Mouse (Mus musculus) stomach, embryonic 15.5 days (tissue): ENCODE measurements around the gene Medag. TPM values are rescaled to one million over a fixed set of nuclear protein-coding genes. Genes with fewer than 3 reads are reported as not detected.

Source experiments
- ATAC-seq: fragments of 200-750 bp; cut with Nextera tagmentation; 2 replicates; pipeline ENCODE4 v1.8.0; 2017; ENCODE audit warnings: low read depth, moderate number of reproducible peaks, moderate TSS enrichment; ENCODE audit not compliant: insufficient read depth, low FRiP score
- H3K27ac ChIP-seq: fragments of 300-500 bp; sonication (generic); 2 replicates; pipeline ENCODE4 v1.5.1; 2015; ENCODE audit warnings: mild to moderate bottlenecking, inconsistent platforms
- H3K27me3 ChIP-seq: fragments of 300-500 bp; sonication (generic); replicated peaks from 2 replicates; pipeline ENCODE4 v1.6.1; 2015; ENCODE audit warnings: inconsistent platforms
- H3K36me3 ChIP-seq: fragments of 300-500 bp; sonication (generic); 2 replicates; pipeline ENCODE4 v1.6.1; 2015; ENCODE audit warnings: inconsistent platforms
- H3K4me1 ChIP-seq: fragments of 300-500 bp; sonication (generic); 2 replicates; pipeline ENCODE4 v1.6.1; 2015; ENCODE audit warnings: inconsistent platforms
- H3K4me2 ChIP-seq: fragments of 300-500 bp; sonication (generic); 2 replicates; pipeline ENCODE4 v1.6.1; 2015; ENCODE audit warnings: mild to moderate bottlenecking, inconsistent platforms
- H3K4me3 ChIP-seq: fragments of 300-500 bp; sonication (generic); replicated peaks from 2 replicates; pipeline ENCODE4 v1.5.1; 2015; ENCODE audit warnings: inconsistent platforms
- H3K9ac ChIP-seq: fragments of 300-500 bp; sonication (generic); 2 replicates; pipeline ENCODE4 v1.6.1; 2015; ENCODE audit warnings: inconsistent platforms
- H3K9me3 ChIP-seq: fragments of 300-500 bp; sonication (generic); 2 replicates; pipeline ENCODE4 v1.6.1; 2016; ENCODE audit warnings: inconsistent platforms
- WGBS: fragments of 180-500 bp; shearing (Covaris S2); methylation state at CpG from one replicate; pipeline ENCODE4 v1.1.7; 2015; 5-methylcytosine and 5-hydroxymethylcytosine counted together
- polyA plus RNA-seq: library from polyadenylated mRNA; unstranded; fragments of >200 nt; fragmentation: Nextera tagmentation; extraction: Ambion mirVana; gene quantifications from 2 replicates; pipeline ENCODE4 v1.2.1, GENCODE M21; 2015

Gene Medag
- polyA plus RNA-seq, 1 experiment from 2014 or later: 2.8 TPM

- WGBS: 38% methylated on average over 11 of the region's 11 CpGs
- H3K4me1 ChIP-seq: peaks cover 13% of the 10 kb centered on the region
- 0 out of 2 replicates have a peak, but pooled peaks cover 8% of the 10 kb centered on the region for H3K27me3 ChIP-seq
- H3K9me3 ChIP-seq: no peaks in the 10 kb centered on the region
- H3K27ac ChIP-seq: no peak overlapping the region
- H3K4me3 ChIP-seq: peak overlapping the region; percentile 39
- H3K36me3 ChIP-seq: no peaks in the 10 kb centered on the region
- H3K9ac ChIP-seq: peak overlapping the region; percentile 37; the same call in 1 of the 2 replicates
- H3K4me2 ChIP-seq: peak overlapping the region; percentile 74
- no peak for ATAC-seq
Measured at GRCm38 (mm10) chr5:149412194-149412575, 636 bp downstream of the Medag start.

DNA sequence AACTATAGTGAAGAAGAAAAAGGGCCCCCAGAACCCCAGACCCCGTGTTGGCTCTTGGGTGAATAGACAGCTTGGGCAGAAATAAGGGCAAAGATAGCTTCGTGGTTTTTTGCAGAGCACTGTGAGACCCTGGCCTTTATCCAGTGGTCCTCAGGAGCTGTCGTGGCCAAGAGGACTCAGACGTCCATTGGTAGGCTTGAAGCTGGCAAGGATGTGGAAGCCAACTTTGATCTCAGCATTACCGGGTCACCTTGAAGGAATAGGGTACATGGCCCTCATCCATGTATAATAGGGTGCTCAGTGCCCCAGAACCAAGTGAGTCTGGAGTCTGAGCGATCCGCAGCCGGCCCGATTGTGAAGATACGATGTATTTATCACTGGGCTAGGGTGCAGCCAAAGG lies 1.1 kb downstream of the Medag start:
- 84% methylated on average over 10 of the region's 10 CpGs for WGBS
- Histone ChIP-seq H3K36me3 (no peaks in the 10 kb centered on the region), H3K4me3 (peak overlapping the region; percentile 39; the same call in 1 of the 2 replicates), H3K4me2 (peak overlapping the region; percentile 74), H3K27me3 (0 out of 2 replicates have a peak, but pooled peaks cover 8% of the 10 kb centered on the region), H3K9ac (no peak overlapping the region), H3K9me3 (no peaks in the 10 kb centered on the region), H3K27ac (no peak overlapping the region), H3K4me1 (peaks cover 13% of the 10 kb centered on the region)
- ATAC-seq: no peak

GRCm38 (mm10) chr5:149414369-149415167 lies 3.0 kb downstream of the Medag start:
- Histone ChIP-seq H3K9ac (no peak overlapping the region), H3K27ac (no peak overlapping the region), H3K4me2 (no peak overlapping the region), H3K9me3 (no peaks in the 10 kb centered on the region), H3K4me1 (peaks cover 13% of the 10 kb centered on the region), H3K4me3 (no peak overlapping the region), H3K36me3 (no peaks in the 10 kb centered on the region), H3K27me3 (0 out of 2 replicates have a peak, but pooled peaks cover 8% of the 10 kb centered on the region)
- 61% methylated on average over 9 of the region's 9 CpGs for WGBS
- ATAC-seq: peak; percentile 51

- Histone ChIP-seq H3K9me3 (no peaks in the 10 kb centered on the region), H3K4me3 (no peak overlapping the region), H3K27me3 (no peaks in the 10 kb centered on the region), H3K27ac (no peak overlapping the region), H3K9ac (no peak overlapping the region), H3K4me1 (no peaks in the 10 kb centered on the region), H3K36me3 (no peaks in the 10 kb centered on the region), H3K4me2 (no peak overlapping the region)
- no peak for ATAC-seq
- 92% methylated on average over 4 of the region's 4 CpGs for WGBS
Measured at GRCm38 (mm10) chr5:149417381-149417780, 5.8 kb downstream of the Medag start.

- WGBS: 87% methylated on average over 3 of the region's 3 CpGs
- Histone ChIP-seq H3K4me1 (peaks cover 17% of the 10 kb centered on the region), H3K9ac (no peak overlapping the region), H3K27ac (no peak overlapping the region), H3K27me3 (no peaks in the 10 kb centered on the region), H3K4me2 (no peak overlapping the region), H3K36me3 (no peaks in the 10 kb centered on the region), H3K9me3 (no peaks in the 10 kb centered on the region), H3K4me3 (no peak overlapping the region)
- no peak for ATAC-seq
Measured at GRCm38 (mm10) chr5:149426525-149426924, 15.0 kb downstream of the Medag start.

- H3K36me3 ChIP-seq: no peaks in the 10 kb centered on the region
- peak overlapping the region; percentile 83; the same call in 1 of the 2 replicates for H3K27ac ChIP-seq
- 92% methylated on average over 8 of the region's 8 CpGs for WGBS
- H3K9ac ChIP-seq: no peak overlapping the region
- H3K27me3 ChIP-seq: no peaks in the 10 kb centered on the region
- no peak overlapping the region for H3K4me2 ChIP-seq
- H3K4me3 ChIP-seq: no peak overlapping the region
- peaks cover 17% of the 10 kb centered on the region for H3K4me1 ChIP-seq
- no peak for ATAC-seq
- no peaks in the 10 kb centered on the region for H3K9me3 ChIP-seq
Measured at GRCm38 (mm10) chr5:149427277-149428060, 15.9 kb downstream of the Medag start.

- no peaks in the 10 kb centered on the region for H3K9me3 ChIP-seq
Measured at GRCm38 (mm10) chr5:149428347-149428746, 16.8 kb downstream of the Medag start.

GRCm38 (mm10) chr5:149428810-149429255 lies 17.3 kb downstream of the Medag start:
- WGBS: 19% methylated on average over 2 of the region's 2 CpGs
- Histone ChIP-seq H3K4me3 (no peak overlapping the region), H3K4me1 (peaks cover 17% of the 10 kb centered on the region), H3K9ac (no peak overlapping the region), H3K4me2 (no peak overlapping the region), H3K27me3 (no peaks in the 10 kb centered on the region), H3K27ac (peak overlapping the region; percentile 83), H3K9me3 (no peaks in the 10 kb centered on the region), H3K36me3 (no peaks in the 10 kb centered on the region)
- peak; percentile 47 for ATAC-seq

More at GRCm38 (mm10) chr5:149428347-149428746, 16.8 kb downstream of the Medag start:
- Histone ChIP-seq H3K27ac (peak overlapping the region; percentile 83), H3K4me1 (peaks cover 17% of the 10 kb centered on the region), H3K4me3 (peak overlapping the region; percentile 8; the same call in 1 of the 2 replicates), H3K9ac (0 out of 2 replicates have a peak overlapping the region, but pooled peaks have one; percentile 23), H3K4me2 (no peak overlapping the region), H3K36me3 (no peaks in the 10 kb centered on the region), H3K27me3 (no peaks in the 10 kb centered on the region)
- 8% methylated on average over 6 of the region's 6 CpGs for WGBS
- peak; percentile 54; the same call in 1 of the 2 replicates for ATAC-seq

GRCm38 (mm10) chr5:149429541-149429940 lies 18.0 kb downstream of the Medag start:
- H3K36me3 ChIP-seq: no peaks in the 10 kb centered on the region
- no peak overlapping the region for H3K4me2 ChIP-seq
- H3K9me3 ChIP-seq: no peaks in the 10 kb centered on the region
- no peaks in the 10 kb centered on the region for H3K27me3 ChIP-seq
- H3K4me3 ChIP-seq: no peak overlapping the region
- WGBS: 66% methylated on average over 4 of the region's 4 CpGs
- no peak overlapping the region for H3K27ac ChIP-seq
- ATAC-seq: no peak
- H3K9ac ChIP-seq: no peak overlapping the region
- peaks cover 19% of the 10 kb centered on the region for H3K4me1 ChIP-seq

GRCm38 (mm10) chr5:149430943-149431342 lies 19.4 kb downstream of the Medag start:
- Histone ChIP-seq H3K4me1 (peaks cover 23% of the 10 kb centered on the region), H3K4me3 (no peak overlapping the region), H3K9ac (no peak overlapping the region), H3K27me3 (no peaks in the 10 kb centered on the region), H3K27ac (no peak overlapping the region), H3K36me3 (no peaks in the 10 kb centered on the region), H3K4me2 (no peak overlapping the region), H3K9me3 (no peaks in the 10 kb centered on the region)
- 85% methylated on average over 3 of the region's 3 CpGs for WGBS
- no peak for ATAC-seq

- no peak overlapping the region for H3K4me3 ChIP-seq
Measured at GRCm38 (mm10) chr5:149433618-149434017, 22.1 kb downstream of the Medag start.

More at GRCm38 (mm10) chr5:149433618-149434017, 22.1 kb downstream of the Medag start:
- Histone ChIP-seq H3K4me2 (peak overlapping the region; percentile 37), H3K4me1 (peaks cover 15% of the 10 kb centered on the region), H3K9ac (no peak overlapping the region), H3K36me3 (no peaks in the 10 kb centered on the region), H3K9me3 (no peaks in the 10 kb centered on the region), H3K27me3 (no peaks in the 10 kb centered on the region), H3K27ac (peak overlapping the region; percentile 73)
- peak; percentile 47; the same call in 1 of the 2 replicates for ATAC-seq
- WGBS: 48% methylated on average over 7 of the region's 7 CpGs
